Mouse (Mus musculus) c-Kit-negative CD71-positive TER-119-positive erythroid progenitor cells, embryonic 14.5 days (primary cell): ENCODE results near the gene Plekhh2.

Experiments used
- DNase-seq: peaks from one replicate; pipeline ENCODE4 v3.0.0-alpha.2; 2013; ENCODE audit warnings: low read depth, low spot score

The Plekhh2 gene

DNA sequence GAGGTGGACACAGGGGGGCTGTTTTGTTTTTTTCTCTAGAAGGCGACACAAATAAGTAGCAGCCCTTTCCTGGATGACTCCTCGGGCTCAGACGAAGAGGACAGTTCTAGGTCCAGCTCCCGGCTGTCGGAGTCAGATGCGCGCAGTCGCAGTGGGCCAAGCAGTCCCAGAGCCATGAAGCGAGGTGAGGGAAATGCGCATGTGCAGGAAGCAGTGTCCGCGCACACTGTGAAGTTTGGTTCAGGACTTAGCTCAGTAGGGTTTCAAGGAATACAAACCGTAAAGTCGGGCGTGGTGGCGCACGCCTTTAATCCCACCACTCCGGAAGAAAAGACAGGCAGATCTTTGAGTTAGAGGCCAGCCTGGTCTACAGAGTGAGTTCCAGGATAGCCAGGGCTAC is 59.9 kb downstream of the Plekhh2 start:
- DNase-seq = no peak

- no peak for DNase-seq
These were observed 61.6 kb downstream of the Plekhh2 start for GRCm38 (mm10) chr17:84573305-84573704.

DNA sequence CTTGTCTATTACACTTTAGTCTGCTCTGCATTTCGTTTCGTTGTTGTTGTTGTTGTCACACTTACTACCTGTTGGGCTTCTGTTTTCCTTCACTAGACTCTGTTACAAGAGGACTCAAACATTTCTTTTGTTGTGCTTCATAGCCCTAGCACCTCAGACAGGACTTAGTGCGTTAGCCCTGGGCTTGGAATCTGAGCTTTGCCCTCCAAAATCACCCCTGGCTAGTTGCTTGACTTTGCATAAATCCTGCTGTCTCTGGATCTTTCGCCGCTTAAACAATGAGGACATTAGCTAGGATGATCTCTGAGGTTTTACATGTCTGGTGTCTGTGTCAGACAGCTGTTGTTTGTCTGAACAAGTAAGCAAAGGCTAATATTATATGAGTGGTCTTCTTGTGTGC is 62.2 kb downstream of the Plekhh2 start:
- DNase-seq = no peak

DNA sequence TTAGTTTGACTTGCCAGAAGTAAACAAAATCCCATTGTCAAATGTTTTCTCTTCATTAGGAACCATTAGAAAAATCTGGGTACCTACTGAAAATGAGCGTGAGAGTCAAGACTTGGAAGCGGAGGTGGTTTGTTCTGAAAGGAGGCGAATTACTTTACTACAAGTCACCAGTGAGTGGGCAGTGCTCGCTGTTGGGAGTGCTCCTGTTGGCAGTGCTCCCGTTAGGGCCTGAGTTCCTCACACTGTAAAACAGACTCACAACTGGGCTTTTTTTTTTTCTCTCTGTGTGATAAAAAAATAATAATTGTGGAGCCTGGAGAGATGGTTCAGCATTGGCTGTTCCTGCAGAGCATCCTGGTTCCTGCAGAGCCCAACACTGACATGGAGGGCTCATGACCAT is 63.4 kb downstream of the Plekhh2 start:
- no peak for DNase-seq

DNA sequence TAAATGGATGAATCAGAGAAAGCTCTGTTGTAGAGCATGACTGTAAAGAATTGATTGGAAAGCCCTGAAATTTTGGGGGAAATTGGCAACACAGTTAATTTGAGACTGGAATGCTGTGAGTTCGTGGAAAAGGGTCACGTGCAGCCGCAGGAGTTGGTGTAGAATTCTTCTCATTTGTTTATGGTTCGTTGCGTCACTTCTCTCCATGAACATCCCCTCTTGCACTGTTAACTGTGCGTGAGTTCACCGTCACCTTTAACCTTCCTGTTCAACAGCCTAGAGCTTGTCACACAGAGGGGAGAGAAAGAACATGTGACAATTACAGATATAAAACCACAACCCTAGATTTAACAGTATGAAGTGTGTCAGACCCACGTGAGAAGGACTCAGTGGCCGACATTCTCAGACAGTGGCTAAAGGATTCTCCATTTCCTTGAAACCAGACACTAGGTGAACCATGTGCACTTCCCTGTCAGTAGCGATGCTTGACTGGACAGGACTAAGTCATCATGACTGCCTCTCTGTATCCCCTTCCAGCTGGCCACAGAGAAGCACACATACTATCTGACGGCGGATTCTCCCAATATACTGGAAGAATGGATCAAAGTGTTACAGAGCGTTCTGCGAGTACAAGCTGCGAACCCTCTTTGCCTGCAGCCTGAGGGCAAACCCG is 65.1 kb downstream of the Plekhh2 start:
- no peak for DNase-seq

DNA sequence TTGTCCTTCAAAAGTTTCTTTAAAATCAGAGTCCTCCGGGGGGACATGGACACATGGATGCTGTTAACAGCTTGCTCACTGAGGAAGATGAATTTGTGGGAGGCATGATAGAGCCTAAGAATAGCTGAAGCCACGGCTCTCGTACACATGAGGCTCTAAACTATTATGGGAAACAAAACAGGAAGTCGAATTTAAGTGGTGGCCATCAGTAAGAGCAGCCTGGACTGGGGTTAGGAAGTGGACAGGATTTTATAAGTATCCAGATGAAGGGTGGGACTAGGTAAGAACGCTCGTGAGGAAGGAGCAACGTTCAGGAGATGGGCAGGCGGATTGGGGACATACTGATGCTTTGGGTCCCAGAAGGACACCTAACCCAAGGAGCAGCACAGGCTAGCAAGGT is 67.6 kb downstream of the Plekhh2 start:
- DNase-seq = no peak

- no peak for DNase-seq
These were observed 68.1 kb downstream of the Plekhh2 start for GRCm38 (mm10) chr17:84579817-84580216.

DNA sequence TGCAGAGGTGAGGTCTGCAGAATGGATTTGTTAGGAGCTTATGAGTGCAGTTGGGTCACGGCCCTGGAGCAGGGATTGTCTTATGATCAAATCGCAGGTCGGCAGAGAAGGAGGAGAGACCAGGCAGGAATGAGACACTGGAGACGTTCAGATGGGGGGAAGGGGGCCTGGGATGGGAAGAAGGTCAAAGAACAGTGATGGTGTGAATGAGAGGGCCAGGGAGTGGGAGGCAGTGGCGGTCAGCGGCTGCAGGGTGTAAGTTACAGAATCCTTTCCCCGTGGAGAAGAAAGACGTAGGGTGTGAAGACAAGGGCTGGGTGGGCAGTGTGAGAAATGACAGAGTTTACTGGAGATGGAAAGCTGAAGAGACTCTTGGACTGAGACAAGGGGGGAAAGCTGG is 69.1 kb downstream of the Plekhh2 start:
- DNase-seq = no peak

GRCm38 (mm10) chr17:84581740-84582414 is 70.2 kb downstream of the Plekhh2 start:
- no peak for DNase-seq

DNA sequence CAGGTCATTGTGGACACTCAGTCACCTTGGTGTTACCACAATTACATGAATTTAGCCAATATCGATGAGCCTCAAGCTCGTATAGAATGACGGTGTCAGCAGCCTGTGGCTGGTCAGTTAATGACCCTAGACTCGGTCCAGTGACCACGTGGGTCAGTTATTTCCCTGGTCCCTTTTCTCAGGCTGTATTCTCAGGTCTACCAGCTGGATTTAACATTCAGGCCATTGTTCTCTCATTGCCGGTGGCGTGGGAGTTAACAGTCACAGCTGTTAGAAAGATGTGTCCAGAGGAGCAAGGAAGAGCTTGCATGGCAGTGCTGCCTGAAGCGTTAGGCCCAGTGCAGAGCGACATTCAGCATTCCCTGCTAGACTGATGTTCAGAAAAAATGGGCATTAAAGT is 72.4 kb downstream of the Plekhh2 start:
- DNase-seq = no peak

GRCm38 (mm10) chr17:84585104-84585503 is 73.4 kb downstream of the Plekhh2 start:
- no peak for DNase-seq

DNA sequence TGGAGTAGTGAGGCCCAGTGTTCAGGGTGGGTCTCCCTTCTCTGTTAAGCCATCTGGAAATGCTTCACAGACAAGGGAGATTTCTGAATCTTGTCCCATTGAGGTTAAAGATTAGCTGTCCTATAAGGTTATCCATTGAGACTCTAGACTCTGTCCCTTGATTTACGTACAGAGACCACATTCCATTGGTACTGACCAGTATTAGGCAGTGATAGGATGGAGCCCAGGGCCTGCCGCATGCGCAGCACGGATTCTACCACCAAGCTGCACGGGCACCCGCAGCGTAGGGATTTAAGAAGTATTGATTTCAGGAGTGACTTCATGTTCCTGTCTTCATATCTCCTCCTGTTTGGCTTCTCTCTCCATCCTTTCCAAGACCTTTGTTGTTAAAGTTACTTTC is 78.4 kb downstream of the Plekhh2 start:
- DNase-seq = no peak

GRCm38 (mm10) chr17:84591431-84592150 is 79.9 kb downstream of the Plekhh2 start:
- DNase-seq = no peak

DNA sequence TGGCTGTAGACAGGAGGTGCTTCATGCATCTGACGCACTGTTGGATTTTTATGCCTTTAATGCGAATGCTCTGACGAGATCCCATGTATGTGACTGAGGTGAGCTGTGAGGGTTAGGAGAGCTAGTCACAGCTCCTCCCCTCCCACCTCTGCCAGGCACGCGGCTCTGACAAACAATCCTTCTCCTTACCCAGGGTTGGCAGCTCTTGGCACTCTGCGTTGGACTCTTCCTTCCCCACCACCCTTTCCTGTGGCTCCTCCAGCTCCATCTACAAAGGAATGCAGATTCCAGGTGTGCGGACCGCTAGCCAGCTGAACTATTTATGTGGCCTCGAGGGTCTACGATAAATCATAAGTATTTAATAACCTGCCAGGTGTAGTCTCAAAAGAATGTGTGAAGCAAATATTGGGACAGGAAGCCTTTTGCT is 84.3 kb downstream of the Plekhh2 start:
- no peak for DNase-seq

DNA sequence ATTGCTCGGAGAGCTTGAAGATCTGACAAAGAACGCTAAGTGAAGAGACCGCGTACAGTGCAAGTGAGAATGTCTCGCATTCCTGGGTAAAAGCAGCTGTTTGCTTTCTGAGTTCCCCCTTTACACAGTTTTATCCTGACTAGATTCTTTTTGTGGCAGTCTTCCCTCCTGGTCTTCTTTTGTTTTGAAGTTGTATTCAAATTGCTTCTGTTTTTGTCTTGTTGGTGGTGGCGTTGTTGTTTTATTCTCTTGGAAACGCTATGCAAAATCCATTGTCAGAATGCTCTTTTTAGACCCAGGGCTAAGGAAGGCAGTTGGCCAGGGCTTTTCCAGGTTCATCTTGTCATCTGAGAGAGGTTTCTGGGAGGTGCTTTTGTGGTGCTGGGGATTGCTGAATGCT is 84.8 kb downstream of the Plekhh2 start:
- no peak for DNase-seq

GRCm38 (mm10) chr17:84597859-84598258 is 86.2 kb downstream of the Plekhh2 start:
- no peak for DNase-seq

- no peak for DNase-seq
These were observed 87.2 kb downstream of the Plekhh2 start for GRCm38 (mm10) chr17:84598928-84599327.

- DNase-seq = no peak
These were observed 88.6 kb downstream of the Plekhh2 start for GRCm38 (mm10) chr17:84600051-84600983.

- DNase-seq = no peak
These were observed 90.1 kb downstream of the Plekhh2 start for GRCm38 (mm10) chr17:84601805-84602204.

DNA sequence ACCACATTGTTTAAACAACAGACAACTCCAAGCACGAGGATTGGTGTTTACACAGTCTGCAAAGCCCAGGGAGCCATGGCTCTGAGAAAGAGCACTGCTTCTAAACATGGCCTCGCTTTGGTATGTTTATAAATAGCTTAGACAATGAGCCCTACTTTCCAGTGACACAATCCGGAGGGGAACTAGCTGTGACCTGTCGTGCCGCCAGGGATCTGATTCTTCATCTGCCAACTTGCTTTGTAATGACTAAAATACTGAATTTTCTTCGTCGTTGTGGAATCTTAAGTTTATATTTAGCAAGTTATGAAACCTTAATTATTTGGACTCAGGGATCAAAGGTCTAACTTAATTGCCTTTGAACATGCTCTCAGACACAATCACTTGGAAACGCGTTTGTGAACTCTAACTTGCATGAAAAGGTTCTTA is 91.5 kb downstream of the Plekhh2 start:
- DNase-seq = no peak

DNA sequence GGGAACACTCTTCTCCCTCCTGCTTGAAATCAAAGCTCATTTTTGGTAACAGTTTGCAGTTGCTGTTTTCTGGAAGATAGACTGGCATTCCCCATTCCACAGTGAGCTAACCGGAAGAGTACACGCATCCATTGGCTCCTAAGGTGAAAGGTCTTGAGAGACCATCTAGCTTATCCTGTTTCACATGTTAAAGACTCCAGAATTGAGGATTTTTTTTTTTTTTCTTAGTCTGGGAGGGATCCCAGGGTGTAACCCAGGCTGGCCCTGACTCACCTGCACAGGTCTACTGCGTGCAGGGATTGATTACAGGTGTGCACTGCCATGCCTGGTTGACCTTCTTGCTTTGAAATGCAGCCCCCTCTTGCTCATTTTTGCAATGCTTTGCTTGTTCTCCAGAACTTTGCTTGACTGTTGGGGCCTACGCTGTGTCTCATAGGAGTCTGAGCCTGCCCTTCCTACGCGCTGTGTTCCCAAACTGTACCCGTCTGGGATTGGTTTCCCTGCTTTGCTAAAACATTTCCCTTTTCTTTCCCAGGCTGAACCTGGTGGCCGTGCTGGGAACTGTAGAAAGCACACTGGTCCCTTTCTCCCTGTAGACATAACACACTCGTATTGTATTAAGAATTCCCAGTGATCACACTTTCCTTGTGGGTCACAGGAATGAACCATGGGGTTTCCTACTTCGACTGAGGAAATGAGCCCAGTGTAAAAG is 92.2 kb downstream of the Plekhh2 start:
- no peak for DNase-seq
